Mouse (Mus musculus) heart, embryonic 15.5 days (tissue): ENCODE data around the gene Ssxb8. TPM values are rescaled to one million over a fixed set of nuclear protein-coding genes. Genes with fewer than 3 reads are reported as not detected.
"Not testable (repeated sequence)": the region's sequence is repeated elsewhere in the genome, so short reads cannot be mapped to it uniquely, and the experiment has no call there.

ENCODE experiments used
- ATAC-seq: fragments of 200-750 bp; cut with Nextera tagmentation; replicated peaks from 2 replicates; pipeline ENCODE4 v1.8.0; 2017; ENCODE audit warnings: low read depth, moderate TSS enrichment; ENCODE audit not compliant: insufficient number of reproducible peaks, insufficient read depth, low FRiP score
- H3K27ac ChIP-seq: fragments of 300-500 bp; sonication (generic); 2 replicates; pipeline ENCODE4 v1.5.1; 2015; ENCODE audit warnings: mild to moderate bottlenecking, inconsistent platforms
- H3K27me3 ChIP-seq: fragments of 300-500 bp; sonication (generic); 2 replicates; pipeline ENCODE4 v1.6.1; 2015; ENCODE audit warnings: inconsistent platforms
- H3K36me3 ChIP-seq: fragments of 300-500 bp; sonication (generic); 2 replicates; pipeline ENCODE4 v1.6.1; 2015; ENCODE audit warnings: mild to moderate bottlenecking, inconsistent platforms
- H3K4me1 ChIP-seq: fragments of 300-500 bp; sonication (generic); replicated peaks from 2 replicates; pipeline ENCODE4 v1.6.1; 2015; ENCODE audit warnings: inconsistent platforms
- H3K4me2 ChIP-seq: fragments of 300-500 bp; sonication (generic); 2 replicates; pipeline ENCODE4 v1.6.1; 2015; ENCODE audit warnings: inconsistent platforms, mild to moderate bottlenecking, moderate library complexity
- H3K4me3 ChIP-seq: fragments of 300-500 bp; sonication (generic); 2 replicates; pipeline ENCODE4 v1.5.1; 2015; ENCODE audit warnings: mild to moderate bottlenecking, inconsistent platforms
- H3K9ac ChIP-seq: fragments of 300-500 bp; sonication (generic); 2 replicates; pipeline ENCODE4 v1.6.1; 2015; ENCODE audit warnings: mild to moderate bottlenecking, inconsistent platforms
- H3K9me3 ChIP-seq: fragments of 300-500 bp; sonication (generic); replicated peaks from 2 replicates; pipeline ENCODE4 v1.6.1; 2016; ENCODE audit warnings: inconsistent platforms
- WGBS: fragments of 180-500 bp; shearing (Covaris S2); methylation state at CpG from one replicate; pipeline ENCODE4 v1.1.7; 2015; ENCODE audit warnings: mixed read lengths; 5-methylcytosine and 5-hydroxymethylcytosine counted together
- polyA plus RNA-seq: library from polyadenylated mRNA; unstranded; fragments of >200 nt; fragmentation: Nextera tagmentation; extraction: Ambion mirVana; gene quantifications from 2 replicates; pipeline ENCODE4 v1.2.1, GENCODE M21; 2015

Ssxb8 gene
- not detected in 2 replicates for polyA plus RNA-seq

GRCm38 (mm10) chrX:8690744-8691143, at the start of gene Ssxb8:
Ssxb8 (minus strand) TSS chrX:8690844.
- ATAC-seq, H3K27me3 ChIP-seq, H3K4me1 ChIP-seq, H3K4me3 ChIP-seq, H3K27ac ChIP-seq, H3K9ac ChIP-seq, H3K36me3 ChIP-seq, H3K4me2 ChIP-seq, H3K9me3 ChIP-seq: not testable (repeated sequence)
- WGBS = 37% methylated on average over 1 of the region's 1 CpGs

- Histone ChIP-seq H3K9ac (no peak overlapping the region), H3K4me3 (no peak overlapping the region), H3K4me2 (no peak overlapping the region), H3K36me3 (no peaks in the 10 kb centered on the region), H3K4me1 (no peaks in the 10 kb centered on the region), H3K27me3 (no peaks in the 10 kb centered on the region), H3K27ac (no peak overlapping the region), H3K9me3 (no peaks in the 10 kb centered on the region)
- no peak for ATAC-seq
- 53% methylated on average over 5 of the region's 5 CpGs for WGBS
Measured at GRCm38 (mm10) chrX:8732907-8733306, 42.3 kb upstream of the Ssxb8 start.

GRCm38 (mm10) chrX:8663085-8663484, 27.6 kb downstream of the Ssxb8 start:
- Histone ChIP-seq H3K27ac (no peak overlapping the region), H3K9me3 (no peaks in the 10 kb centered on the region), H3K4me3 (no peak overlapping the region), H3K36me3 (no peaks in the 10 kb centered on the region), H3K27me3 (no peaks in the 10 kb centered on the region), H3K9ac (no peak overlapping the region), H3K4me2 (no peak overlapping the region), H3K4me1 (no peaks in the 10 kb centered on the region)
- 73% methylated on average over 4 of the region's 4 CpGs for WGBS
- ATAC-seq = no peak

Other genes starting within 250 kb of the Ssxb8 start
- gene Ssxb2, start 229.1 kb downstream of the Ssxb8 start, polyA plus RNA-seq = not detected in 2 replicates
- not detected in 2 replicates for gene Gm14459, start 165.9 kb downstream of the Ssxb8 start, polyA plus RNA-seq
- not detected in 2 replicates for gene Ssxb6, start 142.6 kb downstream of the Ssxb8 start, polyA plus RNA-seq
- gene Ssxb3, start 99.0 kb downstream of the Ssxb8 start, polyA plus RNA-seq = not detected in 2 replicates
- gene Ssx9, start 57.6 kb upstream of the Ssxb8 start, polyA plus RNA-seq = not detected in 2 replicates
- gene Ssxb5, start 112.8 kb upstream of the Ssxb8 start, polyA plus RNA-seq = not detected in 2 replicates
- gene Gm6592, start 153.2 kb upstream of the Ssxb8 start, polyA plus RNA-seq = not detected in 2 replicates
- gene Gm5751, start 183.4 kb upstream of the Ssxb8 start, polyA plus RNA-seq = not detected in 2 replicates
- 1.8 and 1.9 TPM in 2 replicates for gene B630019K06Rik, start 201.5 kb upstream of the Ssxb8 start, polyA plus RNA-seq